Mouse (Mus musculus): Measurements from ENCODE around the gene Slc2a10.
A peak's percentile ranks its signal among the peaks of the same experiment; 100 is the strongest.

The Slc2a10 gene

GRCm38 (mm10) chr2:165503259-165504203 is at the start of gene Slc2a10:
Gene Slc2a10 (plus strand): TSS chr2:165503787.
- no peak for ATAC-seq (ENCODE audit: insufficient number of reproducible peaks, low FRiP score, low TSS enrichment)

- no peak for ATAC-seq (ENCODE audit: insufficient number of reproducible peaks, low FRiP score, low TSS enrichment)
These were observed 46.9 kb upstream of the Slc2a10 start for GRCm38 (mm10) chr2:165456710-165457109.

- ATAC-seq (ENCODE audit: insufficient number of reproducible peaks, low FRiP score, low TSS enrichment), result no peak
These were observed 45.4 kb upstream of the Slc2a10 start for GRCm38 (mm10) chr2:165458189-165458588.

- ATAC-seq (ENCODE audit: insufficient number of reproducible peaks, low FRiP score, low TSS enrichment), result no peak
These were observed 43.9 kb upstream of the Slc2a10 start for GRCm38 (mm10) chr2:165459663-165460062.

- ATAC-seq (ENCODE audit: insufficient number of reproducible peaks, low FRiP score, low TSS enrichment), result no peak
These were observed 35.6 kb upstream of the Slc2a10 start for GRCm38 (mm10) chr2:165467824-165468452.

- ATAC-seq (ENCODE audit: insufficient number of reproducible peaks, low FRiP score, low TSS enrichment), result no peak
These were observed 33.4 kb upstream of the Slc2a10 start for GRCm38 (mm10) chr2:165470167-165470566.

- no peak for ATAC-seq (ENCODE audit: insufficient number of reproducible peaks, low FRiP score, low TSS enrichment)
These were observed 31.6 kb upstream of the Slc2a10 start for GRCm38 (mm10) chr2:165471943-165472342.

- ATAC-seq (ENCODE audit: insufficient number of reproducible peaks, low FRiP score, low TSS enrichment), result no peak
These were observed 30.6 kb upstream of the Slc2a10 start, which contains the start of gene Slc13a3 for GRCm38 (mm10) chr2:165473003-165473402. Gene Slc13a3 (minus strand): TSS chr2:165473230.

- no peak for ATAC-seq (ENCODE audit: insufficient number of reproducible peaks, low FRiP score, low TSS enrichment)
These were observed 28.2 kb upstream of the Slc2a10 start for GRCm38 (mm10) chr2:165475412-165475811.

- no peak for ATAC-seq (ENCODE audit: insufficient number of reproducible peaks, low FRiP score, low TSS enrichment)
These were observed 27.7 kb upstream of the Slc2a10 start for GRCm38 (mm10) chr2:165475850-165476249.

- no peak for ATAC-seq (ENCODE audit: insufficient number of reproducible peaks, low FRiP score, low TSS enrichment)
These were observed 21.6 kb upstream of the Slc2a10 start for GRCm38 (mm10) chr2:165482003-165482402.

- no peak for ATAC-seq (ENCODE audit: insufficient number of reproducible peaks, low FRiP score, low TSS enrichment)
These were observed 19.4 kb upstream of the Slc2a10 start for GRCm38 (mm10) chr2:165484152-165484551.

GRCm38 (mm10) chr2:165485826-165486225 is 17.8 kb upstream of the Slc2a10 start:
- ATAC-seq (ENCODE audit: insufficient number of reproducible peaks, low FRiP score, low TSS enrichment), result no peak

GRCm38 (mm10) chr2:165486401-165486800 is 17.2 kb upstream of the Slc2a10 start:
- no peak for ATAC-seq (ENCODE audit: insufficient number of reproducible peaks, low FRiP score, low TSS enrichment)

GRCm38 (mm10) chr2:165486881-165487535 is 16.6 kb upstream of the Slc2a10 start:
- peak; percentile 66 for ATAC-seq (ENCODE audit: insufficient number of reproducible peaks, low FRiP score, low TSS enrichment)

GRCm38 (mm10) chr2:165492648-165493553 is 10.7 kb upstream of the Slc2a10 start, which contains the start of gene Trp53rka:
Gene Trp53rka (minus strand): TSS chr2:165493324.
- peak; percentile 91 for ATAC-seq (ENCODE audit: insufficient number of reproducible peaks, low FRiP score, low TSS enrichment)

- no peak for ATAC-seq (ENCODE audit: insufficient number of reproducible peaks, low FRiP score, low TSS enrichment)
These were observed 9.9 kb upstream of the Slc2a10 start for GRCm38 (mm10) chr2:165493587-165494210.

GRCm38 (mm10) chr2:165494495-165494894 is 9.1 kb upstream of the Slc2a10 start:
- no peak for ATAC-seq (ENCODE audit: insufficient number of reproducible peaks, low FRiP score, low TSS enrichment)

GRCm38 (mm10) chr2:165496251-165496650 is 7.3 kb upstream of the Slc2a10 start:
- no peak for ATAC-seq (ENCODE audit: insufficient number of reproducible peaks, low FRiP score, low TSS enrichment)

All from cerebellum, adult (tissue).